Mouse (Mus musculus) intestine, embryonic 14.5 days (tissue): ENCODE measurements around the gene Stab2. TPM values are rescaled to one million over a fixed set of nuclear protein-coding genes. Genes with fewer than 3 reads are reported as not detected.

Experiments used
- ATAC-seq: fragments of 200-750 bp; cut with Nextera tagmentation; replicated peaks from 2 replicates; pipeline ENCODE4 v1.8.0; 2017; ENCODE audit warnings: low read depth, moderate number of reproducible peaks, moderate TSS enrichment, moderate library complexity; ENCODE audit not compliant: low FRiP score, low TSS enrichment
- DNase-seq: peaks from one replicate; pipeline ENCODE4 v3.0.0-alpha.2; 2018; ENCODE audit warnings: low spot score
- H3K27ac ChIP-seq: fragments of 300-500 bp; sonication (generic); 2 replicates; pipeline ENCODE4 v1.5.1; 2014; ENCODE audit warnings: low read depth, mild to moderate bottlenecking, control low read depth
- H3K27me3 ChIP-seq: fragments of 300-500 bp; sonication (generic); replicated peaks from 2 replicates; pipeline ENCODE4 v1.6.1; 2014; ENCODE audit warnings: low read length, control low read depth; ENCODE audit not compliant: control insufficient read depth, insufficient read depth
- H3K36me3 ChIP-seq: fragments of 300-500 bp; sonication (generic); 2 replicates; pipeline ENCODE4 v1.6.1; 2014; ENCODE audit warnings: low read length, control low read depth; ENCODE audit not compliant: control insufficient read depth, insufficient read depth
- H3K4me1 ChIP-seq: fragments of 300-500 bp; sonication (generic); replicated peaks from 2 replicates; pipeline ENCODE4 v1.6.1; 2014; ENCODE audit warnings: low read length, control low read depth, mixed read lengths; ENCODE audit not compliant: control insufficient read depth, insufficient read depth
- H3K4me2 ChIP-seq: fragments of 300-500 bp; sonication (generic); 2 replicates; pipeline ENCODE4 v1.6.1; 2014; ENCODE audit warnings: low read length
- H3K4me3 ChIP-seq: fragments of 300-500 bp; sonication (generic); 2 replicates; pipeline ENCODE4 v1.5.1; 2014; ENCODE audit warnings: low read depth, low read length, control low read depth, mixed read lengths
- H3K9ac ChIP-seq: fragments of 300-500 bp; sonication (generic); 2 replicates; pipeline ENCODE4 v1.6.1; 2014; ENCODE audit warnings: mild to moderate bottlenecking, low read length
- H3K9me3 ChIP-seq: fragments of 300-500 bp; sonication (generic); 2 replicates; pipeline ENCODE4 v1.6.1; 2016; ENCODE audit warnings: low read length, control low read depth; ENCODE audit not compliant: control insufficient read depth
- WGBS: fragments of 180-500 bp; shearing (Covaris S2); extraction: QIAGEN DNeasy Blood & Tissue Kit; methylation state at CpG from one replicate; pipeline ENCODE4 v1.1.7; 2014; 5-methylcytosine and 5-hydroxymethylcytosine counted together
- polyA plus RNA-seq: library from polyadenylated mRNA; unstranded; fragments of >200 nt; fragmentation: Nextera tagmentation; extraction: Ambion mirVana; gene quantifications from 2 replicates; pipeline ENCODE4 v1.2.1, GENCODE M21; 2014

Stab2 gene
- polyA plus RNA-seq, 1 experiment from 2014 or later = 1.3 TPM

- Histone ChIP-seq H3K4me2 (no peak overlapping the region), H3K4me1 (no peaks in the 10 kb centered on the region), H3K9ac (no peak overlapping the region), H3K27ac (no peak overlapping the region), H3K9me3 (no peaks in the 10 kb centered on the region), H3K4me3 (no peak overlapping the region), H3K36me3 (no peaks in the 10 kb centered on the region), H3K27me3 (no peaks in the 10 kb centered on the region)
- no peak for ATAC-seq
- WGBS = 35% methylated on average over 5 of the region's 5 CpGs
- DNase-seq = no peak
Measured at GRCm38 (mm10) chr10:87037062-87037461, 29.2 kb upstream of the Stab2 start.

- H3K4me3 ChIP-seq = no peak overlapping the region
- ATAC-seq (no peak), DNase-seq (no peak)
- H3K4me2 ChIP-seq = no peak overlapping the region
- no peaks in the 10 kb centered on the region for H3K27me3 ChIP-seq
- H3K27ac ChIP-seq = no peak overlapping the region
- no peak overlapping the region for H3K9ac ChIP-seq
- H3K9me3 ChIP-seq = no peaks in the 10 kb centered on the region
- no peaks in the 10 kb centered on the region for H3K36me3 ChIP-seq
- no peaks in the 10 kb centered on the region for H3K4me1 ChIP-seq
- 53% methylated on average over 14 of the region's 14 CpGs for WGBS
Measured at GRCm38 (mm10) chr10:87036271-87036703, 28.5 kb upstream of the Stab2 start.

- WGBS = 83% methylated on average over 15 of the region's 15 CpGs
Measured at GRCm38 (mm10) chr10:87035866-87036265, 28.0 kb upstream of the Stab2 start.

GRCm38 (mm10) chr10:87032768-87033167 lies 24.9 kb upstream of the Stab2 start:
- H3K27ac ChIP-seq = no peak overlapping the region
- H3K36me3 ChIP-seq = no peaks in the 10 kb centered on the region
- no peaks in the 10 kb centered on the region for H3K4me1 ChIP-seq
- H3K9me3 ChIP-seq = no peaks in the 10 kb centered on the region
- no peak overlapping the region for H3K9ac ChIP-seq
- no peak overlapping the region for H3K4me2 ChIP-seq
- DNase-seq (no peak), ATAC-seq (no peak)
- 88% methylated on average over 8 of the region's 8 CpGs for WGBS
- H3K4me3 ChIP-seq = no peak overlapping the region
- H3K27me3 ChIP-seq = no peaks in the 10 kb centered on the region

More at GRCm38 (mm10) chr10:87035866-87036265, 28.0 kb upstream of the Stab2 start:
- Histone ChIP-seq H3K4me2 (no peak overlapping the region), H3K4me3 (no peak overlapping the region), H3K4me1 (no peaks in the 10 kb centered on the region), H3K27me3 (no peaks in the 10 kb centered on the region), H3K36me3 (no peaks in the 10 kb centered on the region), H3K9me3 (no peaks in the 10 kb centered on the region), H3K27ac (no peak overlapping the region), H3K9ac (no peak overlapping the region)
- no peak for ATAC-seq
- DNase-seq = no peak

- peak; percentile 83 for ATAC-seq
- Histone ChIP-seq H3K4me2 (no peak overlapping the region), H3K9ac (no peak overlapping the region), H3K4me3 (no peak overlapping the region), H3K27ac (no peak overlapping the region), H3K4me1 (no peaks in the 10 kb centered on the region), H3K27me3 (no peaks in the 10 kb centered on the region), H3K9me3 (no peaks in the 10 kb centered on the region), H3K36me3 (no peaks in the 10 kb centered on the region)
- peak; percentile 87 for DNase-seq
- 4% methylated on average over 8 of the region's 10 CpGs for WGBS
Measured at GRCm38 (mm10) chr10:87024884-87025283, 17.1 kb upstream of the Stab2 start.

- ATAC-seq = no peak
Measured at GRCm38 (mm10) chr10:87020711-87021110, 12.9 kb upstream of the Stab2 start.

GRCm38 (mm10) chr10:87018876-87019275 lies 11.1 kb upstream of the Stab2 start:
- Histone ChIP-seq H3K27me3 (no peaks in the 10 kb centered on the region), H3K27ac (no peak overlapping the region), H3K4me2 (no peak overlapping the region), H3K4me1 (no peaks in the 10 kb centered on the region), H3K36me3 (no peaks in the 10 kb centered on the region), H3K9me3 (no peaks in the 10 kb centered on the region), H3K4me3 (no peak overlapping the region), H3K9ac (no peak overlapping the region)
- ATAC-seq (no peak), DNase-seq (no peak)
- 67% methylated on average over 9 of the region's 9 CpGs for WGBS

More at GRCm38 (mm10) chr10:87020711-87021110, 12.9 kb upstream of the Stab2 start:
- no peak for DNase-seq
- whole genome bisulfite sequencing = 63% methylated on average over 16 of the region's 16 CpGs
- no peaks in the 10 kb centered on the region for H3K4me1 ChIP-seq
- H3K36me3 ChIP-seq = no peaks in the 10 kb centered on the region
- no peaks in the 10 kb centered on the region for H3K9me3 ChIP-seq
- H3K4me2 ChIP-seq = no peak overlapping the region
- no peaks in the 10 kb centered on the region for H3K27me3 ChIP-seq
- H3K27ac ChIP-seq = no peak overlapping the region
- H3K9ac ChIP-seq = no peak overlapping the region
- H3K4me3 ChIP-seq = no peak overlapping the region

- Histone ChIP-seq H3K4me3 (no peak overlapping the region), H3K4me2 (no peak overlapping the region), H3K27ac (no peak overlapping the region), H3K9me3 (no peaks in the 10 kb centered on the region), H3K27me3 (no peaks in the 10 kb centered on the region), H3K4me1 (no peaks in the 10 kb centered on the region), H3K9ac (no peak overlapping the region), H3K36me3 (no peaks in the 10 kb centered on the region)
- DNase-seq (peak; percentile 55), ATAC-seq (peak; percentile 64; the same call in 1 of the 2 replicates)
- 50% methylated on average over 9 of the region's 9 CpGs for whole genome bisulfite sequencing
Measured at GRCm38 (mm10) chr10:87016151-87016692, 8.4 kb upstream of the Stab2 start.

- Histone ChIP-seq H3K4me2 (no peak overlapping the region), H3K4me3 (no peak overlapping the region), H3K27me3 (no peaks in the 10 kb centered on the region), H3K4me1 (no peaks in the 10 kb centered on the region), H3K27ac (no peak overlapping the region), H3K9ac (no peak overlapping the region), H3K9me3 (no peaks in the 10 kb centered on the region), H3K36me3 (no peaks in the 10 kb centered on the region)
- no peak for ATAC-seq
- no peak for DNase-seq
- 34% methylated on average over 5 of the region's 5 CpGs for WGBS
Measured at GRCm38 (mm10) chr10:87015403-87015802, 7.6 kb upstream of the Stab2 start.
